In the genomic region with DNA sequence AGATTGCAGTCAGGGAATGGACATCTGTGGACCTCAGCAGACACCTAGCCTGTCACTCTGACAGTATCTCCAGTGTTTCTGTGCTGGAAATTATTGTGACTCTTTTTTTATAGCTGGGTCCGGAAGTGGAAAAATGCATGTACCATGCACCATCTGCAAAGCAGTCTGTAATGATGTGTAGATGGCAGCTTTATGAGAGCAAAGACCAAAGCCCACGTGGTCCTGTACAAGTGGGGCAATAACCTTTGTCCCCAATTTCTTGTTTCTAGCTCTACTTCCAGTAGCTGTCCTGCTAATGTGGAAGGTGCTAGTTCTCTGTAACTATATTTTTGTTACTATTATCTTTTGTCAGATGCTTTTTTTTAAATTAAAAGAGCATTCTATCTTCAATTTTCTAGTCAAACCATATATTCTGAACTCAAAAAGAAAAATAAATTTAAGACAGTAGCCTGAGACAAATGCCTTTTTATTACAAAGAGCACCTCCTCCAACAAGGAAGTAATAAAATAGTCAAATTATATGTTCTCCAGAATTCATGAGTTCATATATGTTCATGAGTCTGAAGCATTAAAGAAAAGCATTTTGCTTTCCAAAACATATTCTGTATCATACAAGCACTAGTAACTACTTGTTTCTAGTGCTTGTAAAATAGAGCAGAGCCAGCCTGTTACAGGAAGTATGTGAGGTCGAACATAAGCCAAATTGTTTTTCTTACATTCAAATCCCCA, we compare ENCODE assay signal across 18 mouse cellular contexts.
"Had no signal": no experiment of that assay in that cellular context is flagged by ENCODE, and none has a peak within 500 bp of the region (broad histone marks: within the 10 kb centered on the region; RNA-seq: fewer than 3 reads in every experiment).

No protein-coding gene starts in this region.

- H3K4me2 ChIP-seq: lung, embryonic 14.5 days; midbrain, embryonic 12.5 days; neural tube, embryonic 13.5 days; neural tube, embryonic 15.5 days had no signal

- ATAC-seq: midbrain, embryonic 16.5 days had no signal

- H3K9me3 ChIP-seq: midbrain, embryonic 10.5 days; midbrain, embryonic 12.5 days; neural tube, embryonic 13.5 days; neural tube, embryonic 15.5 days had no signal

- H3K4me1 ChIP-seq: midbrain, embryonic 10.5 days; midbrain, embryonic 12.5 days; neural tube, embryonic 13.5 days; neural tube, embryonic 15.5 days had no signal

- H3K4me3 ChIP-seq: midbrain, embryonic 10.5 days; midbrain, embryonic 12.5 days; myocyte; neural tube, embryonic 13.5 days; neural tube, embryonic 15.5 days had no signal

- H3K27ac ChIP-seq: midbrain, embryonic 10.5 days; midbrain, embryonic 12.5 days; neural tube, embryonic 13.5 days; neural tube, embryonic 15.5 days had no signal

- H3K27me3 ChIP-seq: midbrain, embryonic 12.5 days; neural tube, embryonic 13.5 days; neural tube, embryonic 15.5 days had no signal

- DNase-seq: lung, embryonic 14.5 days; lung, postnatal 10 days; lung, postnatal 4 days; midbrain, embryonic 14.5 days; retina, postnatal 1 day; right cerebral cortex, adult 18-20 months; right cerebral cortex, postnatal 25 days; right cerebral cortex, postnatal 4 days; spleen, adult 18-20 months; thymus, adult 18-20 months; thymus, postnatal 14 days; thymus, postnatal 36 days had no signal

- H3K9ac ChIP-seq: lung, embryonic 14.5 days; midbrain, embryonic 12.5 days; neural tube, embryonic 13.5 days; neural tube, embryonic 15.5 days had no signal
